10 mouse cellular contexts compared by ENCODE assay signal in the genomic region with DNA sequence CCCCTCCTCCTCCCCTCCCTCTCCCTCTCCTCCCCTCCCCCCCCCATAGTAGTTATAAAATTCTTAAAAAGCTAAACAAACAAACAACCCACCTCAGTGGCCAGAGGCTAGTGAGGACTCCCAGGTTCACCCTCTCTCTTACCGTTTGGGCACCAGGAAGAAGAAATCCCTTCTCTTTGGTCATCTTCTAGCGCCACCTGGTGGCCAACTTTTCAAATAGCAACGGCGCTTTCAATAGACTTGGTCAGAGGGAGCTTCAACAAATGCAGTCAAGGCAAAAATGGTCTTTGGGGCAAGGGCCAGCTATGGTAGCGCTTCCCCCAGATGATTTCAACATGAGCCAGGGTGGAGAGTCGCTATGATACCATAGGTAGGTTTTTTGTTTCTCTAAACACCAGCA. TPM values are rescaled to one million over a fixed set of nuclear protein-coding genes. Genes with fewer than 3 reads are reported as not detected.
DNase-seq lines count a peak whose midpoint lies in the region; ATAC-seq and TF ChIP-seq lines count a peak whose summit lies in the region.
"Had no signal": no experiment of that assay in that cellular context is flagged by ENCODE, and none has a peak within 500 bp of the region (broad histone marks: within the 10 kb centered on the region; RNA-seq: fewer than 3 reads in every experiment).

No protein-coding gene starts in this region.

- H3K36me3 ChIP-seq in kidney, embryonic 16.5 days (ENCODE audit: insufficient read depth, low read length), result no peaks in the 10 kb centered on the region
- no peaks in the 10 kb centered on the region for H3K36me3 ChIP-seq in forebrain, embryonic 12.5 days (replicated peaks)
- no peaks in the 10 kb centered on the region for H3K36me3 ChIP-seq in limb, embryonic 14.5 days (ENCODE audit: control insufficient read depth, insufficient read depth, low read length)
- H3K36me3 ChIP-seq: embryonic facial prominence, embryonic 15.5 days had no signal

- no peak for TF ChIP-seq POLR2A in bone marrow macrophage, adult 2 months (IDR thresholded peaks at IDR 0.05; ENCODE audit: borderline replicate concordance, low read depth, low read length)
- no peak for TF ChIP-seq POLR2A in limb, embryonic 14.5 days (IDR thresholded peaks at IDR 0.05; ENCODE audit: borderline replicate concordance, extremely low read depth, insufficient read depth, insufficient read length)

- no peak overlapping the region for H3K9ac ChIP-seq in kidney, embryonic 16.5 days (replicated peaks; ENCODE audit: low read length)
- H3K9ac ChIP-seq in forebrain, embryonic 12.5 days, result no peak overlapping the region
- H3K9ac ChIP-seq in limb, embryonic 14.5 days (ENCODE audit: low read depth, low read length, severe bottlenecking), result no peak overlapping the region
- H3K9ac ChIP-seq: embryonic facial prominence, embryonic 15.5 days had no signal

- DNase-seq in kidney, adult 18-20 months, result peak; percentile 79
- peak; percentile 93 for DNase-seq in induced T-regulatory cell, adult 2 months (ENCODE audit: low read depth)
- peak; percentile 91 for DNase-seq in limb, embryonic 14.5 days (ENCODE audit: low spot score)
- DNase-seq in ovary, postnatal 36 days (ENCODE audit: low spot score), result peak; percentile 79
- DNase-seq in thymus, postnatal 25 days, result peak; percentile 93

- TF ChIP-seq CTCF in bone marrow macrophage, adult 2 months (IDR thresholded peaks at IDR 0.05; ENCODE audit: low read depth, low read length), result peak; percentile 68

- no peak for ATAC-seq in kidney, embryonic 16.5 days (ENCODE audit: low FRiP score, low TSS enrichment)
- peak; percentile 49; the same call in 1 of the 2 replicates for ATAC-seq in forebrain, embryonic 12.5 days (ENCODE audit: low FRiP score)
- ATAC-seq in limb, embryonic 14.5 days (ENCODE audit: low FRiP score, low read depth), result no peak

- WGBS in kidney, embryonic 16.5 days, result 2% methylated on average over 6 of the region's 6 CpGs
- 7% methylated on average over 6 of the region's 6 CpGs for WGBS in forebrain, embryonic 12.5 days
- 2% methylated on average over 6 of the region's 6 CpGs for WGBS in limb, embryonic 14.5 days

- no peak overlapping the region for H3K4me3 ChIP-seq in kidney, embryonic 16.5 days (ENCODE audit: low read length)
- H3K4me3 ChIP-seq in bone marrow macrophage, adult 2 months (ENCODE audit: insufficient read depth, low read length), result no peak overlapping the region
- no peak overlapping the region for H3K4me3 ChIP-seq in forebrain, embryonic 12.5 days (replicated peaks)
- H3K4me3 ChIP-seq in limb, embryonic 14.5 days (replicated peaks; ENCODE audit: low read length), result no peak overlapping the region
- H3K4me3 ChIP-seq: embryonic facial prominence, embryonic 15.5 days; myocyte had no signal

- H3K27me3 ChIP-seq in kidney, embryonic 16.5 days (ENCODE audit: insufficient read depth, low read length), result no peaks in the 10 kb centered on the region
- no peaks in the 10 kb centered on the region for H3K27me3 ChIP-seq in forebrain, embryonic 12.5 days
- H3K27me3 ChIP-seq in limb, embryonic 14.5 days (ENCODE audit: control insufficient read depth, insufficient read depth, low read length), result no peaks in the 10 kb centered on the region
- H3K27me3 ChIP-seq: embryonic facial prominence, embryonic 15.5 days had no signal

- H3K4me2 ChIP-seq in kidney, embryonic 16.5 days (replicated peaks; ENCODE audit: low read depth, low read length), result no peak overlapping the region
- no peak overlapping the region for H3K4me2 ChIP-seq in forebrain, embryonic 12.5 days
- no peak overlapping the region for H3K4me2 ChIP-seq in limb, embryonic 14.5 days (replicated peaks; ENCODE audit: low read depth, low read length, severe bottlenecking)
- H3K4me2 ChIP-seq: embryonic facial prominence, embryonic 15.5 days had no signal

- no peak overlapping the region for H3K27ac ChIP-seq in kidney, embryonic 16.5 days (ENCODE audit: low read length)
- no peak overlapping the region for H3K27ac ChIP-seq in bone marrow macrophage, adult 2 months (ENCODE audit: insufficient read depth, low read depth, low read length)
- no peak overlapping the region for H3K27ac ChIP-seq in forebrain, embryonic 12.5 days
- no peak overlapping the region for H3K27ac ChIP-seq in limb, embryonic 14.5 days (replicated peaks; ENCODE audit: low read depth, low read length)
- H3K27ac ChIP-seq: embryonic facial prominence, embryonic 15.5 days had no signal

- H3K4me1 ChIP-seq in kidney, embryonic 16.5 days (ENCODE audit: insufficient read depth, low read length), result peaks cover 11% of the 10 kb centered on the region
- H3K4me1 ChIP-seq in bone marrow macrophage, adult 2 months (ENCODE audit: control insufficient read depth, insufficient read depth, low read length), result peaks cover 11% of the 10 kb centered on the region
- peaks cover 14% of the 10 kb centered on the region for H3K4me1 ChIP-seq in forebrain, embryonic 12.5 days
- 0 out of 2 replicates have a peak, but pooled peaks cover 4% of the 10 kb centered on the region for H3K4me1 ChIP-seq in limb, embryonic 14.5 days (ENCODE audit: control insufficient read depth, insufficient read depth, low read length)

- no peaks in the 10 kb centered on the region for H3K9me3 ChIP-seq in kidney, embryonic 16.5 days (ENCODE audit: low read length)
- no peaks in the 10 kb centered on the region for H3K9me3 ChIP-seq in forebrain, embryonic 12.5 days
- H3K9me3 ChIP-seq in limb, embryonic 14.5 days (ENCODE audit: control insufficient read depth, low read length), result no peaks in the 10 kb centered on the region
- H3K9me3 ChIP-seq: embryonic facial prominence, embryonic 15.5 days had no signal

RNA-seq across cellular contexts. Expression of gene Vdac1, which starts 17.5 kb away (rescaled TPM):
- polyA plus RNA-seq in kidney, embryonic 16.5 days (2015; fragmentation: Nextera tagmentation; extraction: Ambion mirVana), result 407 and 427 TPM in 2 replicates
- 116 and 118 TPM in 2 replicates for polyA plus RNA-seq in bone marrow macrophage, adult 2 months (2012; ENCODE audit: insufficient read depth, insufficient read length, missing spikeins)
- polyA plus RNA-seq in forebrain, embryonic 12.5 days (2016; fragmentation: Nextera tagmentation; extraction: Ambion mirVana), result 206 and 214 TPM in 2 replicates
- 157 and 158 TPM in 2 replicates for polyA plus RNA-seq in limb, embryonic 14.5 days (2012; rRNA removed)
- polyA plus RNA-seq in limb, embryonic 14.5 days (2014; fragmentation: Nextera tagmentation; extraction: Ambion mirVana), result 207 and 218 TPM in 2 replicates

RNA-seq across cellular contexts. Expression of gene 9530068E07Rik, which starts 53.1 kb away (rescaled TPM):
- 251 and 263 TPM in 2 replicates for polyA plus RNA-seq in kidney, embryonic 16.5 days (2015; fragmentation: Nextera tagmentation; extraction: Ambion mirVana)
- polyA plus RNA-seq in bone marrow macrophage, adult 2 months (2012; ENCODE audit: insufficient read depth, insufficient read length, missing spikeins), result 134 and 137 TPM in 2 replicates
- 147 and 148 TPM in 2 replicates for polyA plus RNA-seq in forebrain, embryonic 12.5 days (2016; fragmentation: Nextera tagmentation; extraction: Ambion mirVana)
- 174 and 207 TPM in 2 replicates for polyA plus RNA-seq in limb, embryonic 14.5 days (2012; rRNA removed)
- polyA plus RNA-seq in limb, embryonic 14.5 days (2014; fragmentation: Nextera tagmentation; extraction: Ambion mirVana), result 202 and 213 TPM in 2 replicates
